Mouse (Mus musculus) heart, postnatal 0 days (tissue): ENCODE measurements around the gene Retreg3. TPM values are rescaled to one million over a fixed set of nuclear protein-coding genes. Genes with fewer than 3 reads are reported as not detected.

Experiments used
- ATAC-seq: fragments of 200-750 bp; cut with Nextera tagmentation; 2 replicates; pipeline ENCODE4 v1.8.0; 2017; ENCODE audit warnings: low read depth, moderate number of reproducible peaks, moderate library complexity; ENCODE audit not compliant: insufficient read depth
- DNase-seq: peaks from one replicate; pipeline ENCODE4 v3.0.0-alpha.2; 2016; ENCODE audit warnings: low spot score
- H3K27ac ChIP-seq: fragments of 300-500 bp; sonication (generic); 2 replicates; pipeline ENCODE4 v1.5.1; 2014; ENCODE audit warnings: low read depth, mild to moderate bottlenecking
- H3K27me3 ChIP-seq: fragments of 300-500 bp; sonication (generic); 2 replicates; pipeline ENCODE4 v1.6.1; 2014; ENCODE audit warnings: low read length, mixed read lengths; ENCODE audit not compliant: control insufficient read depth, insufficient read depth
- H3K36me3 ChIP-seq: fragments of 300-500 bp; sonication (generic); replicated peaks from 2 replicates; pipeline ENCODE4 v1.6.1; 2014; ENCODE audit warnings: low read length, mixed read lengths; ENCODE audit not compliant: control insufficient read depth, insufficient read depth
- H3K4me1 ChIP-seq: fragments of 300-500 bp; sonication (generic); 2 replicates; pipeline ENCODE4 v1.6.1; 2014; ENCODE audit warnings: antibody characterized with exemption; ENCODE audit not compliant: control insufficient read depth, insufficient read depth
- H3K4me2 ChIP-seq: fragments of 300-500 bp; sonication (generic); 2 replicates; pipeline ENCODE4 v1.6.1; 2014; ENCODE audit warnings: low read depth, mild to moderate bottlenecking, low read length, moderate library complexity
- H3K4me3 ChIP-seq: fragments of 300-500 bp; sonication (generic); 2 replicates; pipeline ENCODE4 v1.5.1; 2014; ENCODE audit warnings: low read depth, low read length
- H3K9ac ChIP-seq: fragments of 300-500 bp; sonication (generic); replicated peaks from 2 replicates; pipeline ENCODE4 v1.6.1; 2014; ENCODE audit warnings: low read depth, low read length, mixed read lengths
- H3K9me3 ChIP-seq: fragments of 300-500 bp; sonication (generic); replicated peaks from 2 replicates; pipeline ENCODE4 v1.6.1; 2016; ENCODE audit warnings: low read length; ENCODE audit not compliant: control insufficient read depth
- CTCF ChIP-seq: IDR thresholded peaks from 2 replicates; pipeline ENCODE4 v1.5.1; 2016; ENCODE audit warnings: antibody characterized with exemption, control low read depth, low read depth
- EP300 ChIP-seq: IDR thresholded peaks from 2 replicates; pipeline ENCODE4 v1.6.1; 2016; ENCODE audit warnings: antibody characterized with exemption, low read depth
- WGBS: fragments of 180-500 bp; shearing (Covaris S2); extraction: QIAGEN DNeasy Blood & Tissue Kit; methylation state at CpG from one replicate; pipeline ENCODE4 v1.1.7; 2014; 5-methylcytosine and 5-hydroxymethylcytosine counted together
- polyA plus RNA-seq: library from polyadenylated mRNA; unstranded; fragments of >200 nt; fragmentation: Nextera tagmentation; extraction: Ambion mirVana; gene quantifications from 2 replicates; pipeline ENCODE4 v1.2.1, GENCODE M21; 2015
- total RNA-seq: library from RNA; depleted of rRNA; stranded (reverse); fragments of >200 nt; gene quantifications from 2 replicates; pipeline ENCODE4 v1.2.3, GENCODE M21; 2014; ENCODE audit warnings: low replicate concordance

The Retreg3 gene
- total and polyA plus RNA-seq, 2 experiments from 2014 or later: 11.3 to 47.6 TPM

GRCm38 (mm10) chr11:101137000-101137399 lies 17.3 kb upstream of the Retreg3 start:
- Histone ChIP-seq H3K9me3 (no peaks in the 10 kb centered on the region), H3K4me1 (0 out of 2 replicates have a peak, but pooled peaks cover 6% of the 10 kb centered on the region), H3K4me2 (no peak overlapping the region), H3K9ac (no peak overlapping the region), H3K27ac (no peak overlapping the region), H3K36me3 (no peaks in the 10 kb centered on the region), H3K27me3 (no peaks in the 10 kb centered on the region), H3K4me3 (no peak overlapping the region)
- ATAC-seq (no peak), DNase-seq (no peak)
- WGBS: 68% methylated on average over 7 of the region's 7 CpGs
- no peak for TF ChIP-seq CTCF

- no peaks in the 10 kb centered on the region for H3K9me3 ChIP-seq
- no peaks in the 10 kb centered on the region for H3K27me3 ChIP-seq
- no peak for TF ChIP-seq CTCF
- no peak for TF ChIP-seq EP300
- H3K4me2 ChIP-seq: no peak overlapping the region
- no peak overlapping the region for H3K9ac ChIP-seq
- no peak overlapping the region for H3K27ac ChIP-seq
- H3K4me1 ChIP-seq: peaks cover 14% of the 10 kb centered on the region; the same call in 1 of the 2 replicates
- H3K36me3 ChIP-seq: no peaks in the 10 kb centered on the region
- DNase-seq (no peak), ATAC-seq (no peak)
- WGBS: 47% methylated on average over 13 of the region's 13 CpGs
- H3K4me3 ChIP-seq: no peak overlapping the region
Observed at GRCm38 (mm10) chr11:101134217-101134865, 14.6 kb upstream of the Retreg3 start.

- ATAC-seq: no peak
- Histone ChIP-seq H3K27ac (no peak overlapping the region), H3K9me3 (no peaks in the 10 kb centered on the region), H3K4me3 (no peak overlapping the region), H3K36me3 (no peaks in the 10 kb centered on the region), H3K4me1 (peaks cover 14% of the 10 kb centered on the region; the same call in 1 of the 2 replicates), H3K27me3 (no peaks in the 10 kb centered on the region), H3K4me2 (no peak overlapping the region), H3K9ac (no peak overlapping the region)
- TF ChIP-seq CTCF (no peak), EP300 (no peak)
- DNase-seq: no peak
- WGBS: 59% methylated on average over 12 of the region's 12 CpGs
Observed at GRCm38 (mm10) chr11:101133037-101133436, 13.3 kb upstream of the Retreg3 start.

DNA sequence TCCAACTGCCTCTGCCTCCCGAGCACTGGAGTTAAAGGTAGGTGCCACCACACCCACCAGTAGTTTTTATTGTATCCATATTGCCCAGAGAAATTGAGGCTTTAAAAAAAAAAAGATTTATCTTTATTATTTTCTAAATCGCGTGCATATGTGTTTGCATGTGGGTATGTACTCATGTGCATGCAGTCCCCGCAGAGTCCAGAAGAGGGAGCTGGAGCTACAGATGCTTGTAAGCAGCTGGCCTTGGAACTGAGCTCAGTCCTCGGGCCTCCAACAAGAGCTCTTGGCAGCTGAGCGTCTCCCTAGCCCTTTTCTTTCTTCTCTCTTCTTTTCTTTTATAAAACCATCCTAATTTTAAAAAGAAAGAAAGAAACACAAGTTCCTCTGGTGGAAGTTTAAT lies 12.0 kb upstream of the Retreg3 start:
- DNase-seq: no peak
- no peak overlapping the region for H3K4me2 ChIP-seq
- no peaks in the 10 kb centered on the region for H3K9me3 ChIP-seq
- WGBS: 84% methylated on average over 6 of the region's 6 CpGs
- H3K36me3 ChIP-seq: peaks cover under 1% of the 10 kb centered on the region
- ATAC-seq: no peak
- H3K4me3 ChIP-seq: no peak overlapping the region
- H3K27me3 ChIP-seq: no peaks in the 10 kb centered on the region
- H3K4me1 ChIP-seq: peaks cover 14% of the 10 kb centered on the region; the same call in 1 of the 2 replicates
- no peak overlapping the region for H3K9ac ChIP-seq
- no peak for TF ChIP-seq EP300
- peak; percentile 28; the same call in 1 of the 2 replicates for TF ChIP-seq CTCF
- H3K27ac ChIP-seq: no peak overlapping the region

GRCm38 (mm10) chr11:101131187-101131586 lies 11.5 kb upstream of the Retreg3 start:
- Histone ChIP-seq H3K36me3 (peaks cover 6% of the 10 kb centered on the region), H3K4me3 (no peak overlapping the region), H3K9ac (no peak overlapping the region), H3K4me1 (peaks cover 14% of the 10 kb centered on the region; the same call in 1 of the 2 replicates), H3K27me3 (no peaks in the 10 kb centered on the region), H3K9me3 (no peaks in the 10 kb centered on the region), H3K4me2 (no peak overlapping the region), H3K27ac (no peak overlapping the region)
- WGBS: 88% methylated on average over 2 of the region's 2 CpGs
- no peak for ATAC-seq
- DNase-seq: no peak
- no peak for TF ChIP-seq EP300
- TF ChIP-seq CTCF: no peak
